Mouse (Mus musculus): ENCODE data around the gene Rpsa.
A peak's percentile ranks its signal among the peaks of the same experiment; 100 is the strongest.

GRCm38 (mm10) chr9:120158047-120158446 is 30.6 kb downstream of the Rpsa start:
- peak; percentile 37; the same call in 1 of the 2 replicates for TF ChIP-seq GATA1 (IDR thresholded peaks at IDR 0.05; ENCODE audit: low read length)
- no peak for TF ChIP-seq TAL1 (IDR thresholded peaks at IDR 0.05; ENCODE audit: low read length)
